Mouse (Mus musculus) frontal cortex, adult (tissue): ENCODE measurements around the gene Stpg3.
A peak's percentile ranks its signal among the peaks of the same experiment; 100 is the strongest.
"Not testable (repeated sequence)": the region's sequence is repeated elsewhere in the genome, so short reads cannot be mapped to it uniquely, and the experiment has no call there.

ENCODE experiments used
- ATAC-seq: cut with Nextera tagmentation; 2 replicates; pipeline ENCODE4 v1.9.2; 2017; ENCODE audit warnings: mild to moderate bottlenecking, moderate library complexity, mixed read lengths; ENCODE audit not compliant: low TSS enrichment

Gene Stpg3

GRCm38 (mm10) chr2:25214444-25214843 lies at the start of gene Stpg3:
Gene Stpg3, minus strand, starts transcription at chr2:25214637.
- ATAC-seq, result no peak

GRCm38 (mm10) chr2:25263623-25264285 lies 49.3 kb upstream of the Stpg3 start:
- ATAC-seq, result no peak

GRCm38 (mm10) chr2:25262795-25263622 lies 48.6 kb upstream of the Stpg3 start:
- ATAC-seq, result peak; percentile 14; the same call in 1 of the 2 replicates

- peak; percentile 96 for ATAC-seq
These were observed 47.9 kb upstream of the Stpg3 start, which contains the start of gene Tprn for GRCm38 (mm10) chr2:25262291-25262767. Gene Tprn, plus strand, starts transcription at chr2:25262618.

GRCm38 (mm10) chr2:25261870-25262269 lies 47.4 kb upstream of the Stpg3 start:
- ATAC-seq, result peak; percentile 32

- no peak for ATAC-seq
These were observed 44.5 kb upstream of the Stpg3 start for GRCm38 (mm10) chr2:25258887-25259286.

GRCm38 (mm10) chr2:25257250-25257649 lies 42.8 kb upstream of the Stpg3 start:
- not testable (repeated sequence) for ATAC-seq

GRCm38 (mm10) chr2:25256443-25257109 lies 42.1 kb upstream of the Stpg3 start:
- not testable (repeated sequence) for ATAC-seq

GRCm38 (mm10) chr2:25255284-25255779 lies 40.9 kb upstream of the Stpg3 start, which contains the start of gene Tmem203:
Gene Tmem203, plus strand, starts transcription at chr2:25255439.
- peak; percentile 89 for ATAC-seq

- no peak for ATAC-seq
These were observed 37.9 kb upstream of the Stpg3 start for GRCm38 (mm10) chr2:25252331-25252730.

GRCm38 (mm10) chr2:25246183-25247072 lies 32.0 kb upstream of the Stpg3 start, which contains the start of gene AL732309.1:
Gene AL732309.1, minus strand, starts transcription at chr2:25246863.
- ATAC-seq, result no peak

GRCm38 (mm10) chr2:25244144-25244543 lies 29.7 kb upstream of the Stpg3 start:
- ATAC-seq, result no peak

- no peak for ATAC-seq
These were observed 28.9 kb upstream of the Stpg3 start for GRCm38 (mm10) chr2:25243342-25243741.

- ATAC-seq, result peak; percentile 21
These were observed 27.7 kb upstream of the Stpg3 start, which contains the start of the genes Rnf208 and Cysrt1 for GRCm38 (mm10) chr2:25242101-25242506. Gene Rnf208, plus strand, starts transcription at chr2:25242255. Gene Cysrt1, minus strand, starts transcription at chr2:25242452.

GRCm38 (mm10) chr2:25241438-25241775 lies 27.0 kb upstream of the Stpg3 start:
- ATAC-seq, result no peak

- ATAC-seq, result peak; percentile 76
These were observed 26.4 kb upstream of the Stpg3 start for GRCm38 (mm10) chr2:25240723-25241437.

- ATAC-seq, result no peak
These were observed 25.9 kb upstream of the Stpg3 start for GRCm38 (mm10) chr2:25240310-25240709.

- no peak for ATAC-seq
These were observed 25.3 kb upstream of the Stpg3 start for GRCm38 (mm10) chr2:25239766-25240165.

GRCm38 (mm10) chr2:25238106-25238505 lies 23.7 kb upstream of the Stpg3 start:
- no peak for ATAC-seq

- no peak for ATAC-seq
These were observed 23.1 kb upstream of the Stpg3 start for GRCm38 (mm10) chr2:25237522-25237921.
